Mouse (Mus musculus): ENCODE results near the gene Calcoco1. TPM values are rescaled to one million over a fixed set of nuclear protein-coding genes. Genes with fewer than 3 reads are reported as not detected.
A peak's percentile ranks its signal among the peaks of the same experiment; 100 is the strongest.

Calcoco1 gene
- polyA plus RNA-seq, 1 experiment from 2014 or later: 99.4 TPM

GRCm38 (mm10) chr15:102722500-102722931, 538 bp upstream of the Calcoco1 start:
- TF ChIP-seq CTCF (IDR thresholded peaks at IDR 0.05): no peak; the same call in 1 of the 2 replicates
- peak; percentile 71 for TF ChIP-seq EP300 (IDR thresholded peaks at IDR 0.05)
- Histone ChIP-seq H3K27ac (ENCODE audit: low read length) (peak overlapping the region; percentile 78), H3K4me2 (replicated peaks; ENCODE audit: low read depth, low read length) (peak overlapping the region; percentile 40), H3K4me3 (ENCODE audit: low read depth, low read length) (peak overlapping the region; percentile 77; the same call in 1 of the 2 replicates), H3K9me3 (ENCODE audit: low read length) (no peaks in the 10 kb centered on the region), H3K9ac (replicated peaks; ENCODE audit: low read depth) (no peak overlapping the region), H3K36me3 (ENCODE audit: insufficient read depth, low read length) (peaks cover 3% of the 10 kb centered on the region), H3K4me1 (ENCODE audit: insufficient read depth, low read depth, low read length) (no peaks in the 10 kb centered on the region), H3K27me3 (replicated peaks; ENCODE audit: insufficient read depth, low read length) (no peaks in the 10 kb centered on the region)
- ATAC-seq (peak; percentile 64), DNase-seq (ENCODE audit: low spot score) (peak; percentile 76)
- 31% methylated on average over 4 of the region's 4 CpGs for WGBS

DNA sequence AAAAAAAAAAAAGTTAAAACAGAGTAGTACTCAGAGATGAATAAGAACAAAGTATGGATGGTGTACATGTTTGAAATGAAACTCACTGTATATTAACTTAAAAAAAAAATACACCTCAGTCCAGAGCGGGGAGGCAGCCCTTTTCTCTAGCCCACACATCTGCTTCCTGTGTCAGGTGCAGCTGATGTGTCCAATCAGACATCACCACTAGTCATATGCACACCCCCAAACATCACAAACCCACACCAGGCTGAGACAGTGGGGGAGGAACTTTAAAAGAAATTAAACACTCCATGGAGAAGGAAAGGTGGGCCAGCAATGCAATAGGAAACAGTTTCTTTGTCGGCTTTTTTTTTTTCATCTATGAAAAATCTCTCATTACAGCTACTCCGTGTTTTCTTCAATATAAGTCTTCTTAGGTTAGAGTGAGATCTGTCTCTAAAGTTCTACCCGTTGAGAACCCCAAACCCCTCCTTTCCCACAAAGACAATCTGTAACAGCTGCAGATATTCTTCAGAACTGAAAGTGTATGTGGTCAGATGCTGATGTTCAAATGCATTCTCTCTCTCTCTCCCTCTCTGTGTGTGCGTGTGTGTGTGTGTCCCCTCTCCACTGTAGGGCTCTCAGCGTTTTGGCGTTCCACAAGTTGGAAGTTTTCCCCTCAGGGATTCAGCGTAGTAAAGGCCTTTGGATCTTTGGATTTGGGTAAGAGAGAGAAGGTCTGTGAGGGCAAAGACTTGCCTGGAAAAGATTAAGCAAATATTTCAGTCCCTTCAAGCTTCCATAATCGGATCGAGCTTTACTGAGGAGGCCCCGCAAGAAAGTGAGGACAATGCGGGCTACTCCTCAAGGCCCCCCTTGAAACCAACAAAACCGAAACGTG, 721 bp downstream of the Calcoco1 start:
- peak overlapping the region; percentile 69 for H3K4me2 ChIP-seq (replicated peaks; ENCODE audit: low read depth, low read length)
- DNase-seq (ENCODE audit: low spot score) (peak; percentile 21), ATAC-seq (peak; percentile 1; the same call in 1 of the 2 replicates)
- H3K27me3 ChIP-seq (replicated peaks; ENCODE audit: insufficient read depth, low read length): no peaks in the 10 kb centered on the region
- WGBS: 11% methylated on average over 14 of the region's 14 CpGs
- peak overlapping the region; percentile 77 for H3K27ac ChIP-seq (ENCODE audit: low read length)
- peak overlapping the region; percentile 76 for H3K9ac ChIP-seq (replicated peaks; ENCODE audit: low read depth)
- peaks cover 14% of the 10 kb centered on the region for H3K36me3 ChIP-seq (ENCODE audit: insufficient read depth, low read length)
- peak overlapping the region; percentile 77 for H3K4me3 ChIP-seq (ENCODE audit: low read depth, low read length)
- H3K4me1 ChIP-seq (ENCODE audit: insufficient read depth, low read depth, low read length): no peaks in the 10 kb centered on the region
- TF ChIP-seq EP300 (IDR thresholded peaks at IDR 0.05) (no peak), CTCF (IDR thresholded peaks at IDR 0.05) (no peak)
- no peaks in the 10 kb centered on the region for H3K9me3 ChIP-seq (ENCODE audit: low read length)

GRCm38 (mm10) chr15:102716132-102716531, 5.8 kb downstream of the Calcoco1 start:
- Histone ChIP-seq H3K27me3 (replicated peaks; ENCODE audit: insufficient read depth, low read length) (no peaks in the 10 kb centered on the region), H3K4me1 (ENCODE audit: insufficient read depth, low read depth, low read length) (no peaks in the 10 kb centered on the region), H3K4me3 (ENCODE audit: low read depth, low read length) (no peak overlapping the region), H3K9ac (replicated peaks; ENCODE audit: low read depth) (no peak overlapping the region), H3K36me3 (ENCODE audit: insufficient read depth, low read length) (peaks cover 42% of the 10 kb centered on the region), H3K9me3 (ENCODE audit: low read length) (no peaks in the 10 kb centered on the region), H3K27ac (ENCODE audit: low read length) (no peak overlapping the region), H3K4me2 (replicated peaks; ENCODE audit: low read depth, low read length) (no peak overlapping the region)
- ATAC-seq (peak; percentile 39; the same call in 1 of the 2 replicates), DNase-seq (ENCODE audit: low spot score) (no peak)
- no peak for TF ChIP-seq EP300 (IDR thresholded peaks at IDR 0.05)
- 50% methylated on average over 12 of the region's 12 CpGs for WGBS

DNA sequence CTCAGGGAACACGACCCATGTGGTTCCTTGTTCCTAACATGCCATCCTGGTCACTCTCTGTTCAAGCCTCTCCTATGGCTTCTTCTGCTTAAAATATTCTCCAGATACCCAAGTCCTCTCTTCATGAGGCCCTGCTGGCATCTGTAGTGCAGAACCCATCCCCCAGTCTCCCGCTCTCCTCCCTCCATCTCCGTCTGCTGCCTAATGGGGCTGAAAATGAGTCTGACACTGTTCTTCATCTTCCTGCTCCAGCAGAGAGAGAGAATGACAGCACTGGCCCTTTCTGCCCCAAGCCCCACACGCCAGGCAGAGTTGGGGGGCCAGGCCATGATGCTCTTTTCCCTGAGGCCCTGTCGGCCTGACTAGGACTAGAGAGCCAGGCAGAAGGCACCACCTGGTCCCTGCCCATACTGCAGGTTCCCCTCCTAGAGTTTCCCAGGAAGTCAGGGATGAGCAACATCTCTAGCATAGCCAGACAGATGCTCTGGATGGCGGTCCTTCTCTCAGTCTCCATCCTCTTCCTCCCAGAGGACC, 14.2 kb downstream of the Calcoco1 start:
- TF ChIP-seq EP300 (IDR thresholded peaks at IDR 0.05) (no peak), CTCF (IDR thresholded peaks at IDR 0.05) (no peak)
- H3K4me2 ChIP-seq (replicated peaks; ENCODE audit: low read depth, low read length): no peak overlapping the region
- no peaks in the 10 kb centered on the region for H3K27me3 ChIP-seq (replicated peaks; ENCODE audit: insufficient read depth, low read length)
- WGBS: 84% methylated on average over 6 of the region's 6 CpGs
- no peak for DNase-seq (ENCODE audit: low spot score)
- no peak overlapping the region for H3K27ac ChIP-seq (ENCODE audit: low read length)
- H3K4me1 ChIP-seq (ENCODE audit: insufficient read depth, low read depth, low read length): no peaks in the 10 kb centered on the region
- H3K4me3 ChIP-seq (ENCODE audit: low read depth, low read length): no peak overlapping the region
- no peak overlapping the region for H3K9ac ChIP-seq (replicated peaks; ENCODE audit: low read depth)
- ATAC-seq: no peak
- peaks cover 42% of the 10 kb centered on the region for H3K36me3 ChIP-seq (ENCODE audit: insufficient read depth, low read length)
- no peaks in the 10 kb centered on the region for H3K9me3 ChIP-seq (ENCODE audit: low read length)

- WGBS: 77% methylated on average over 7 of the region's 7 CpGs
- no peak for ATAC-seq
- no peak overlapping the region for H3K9ac ChIP-seq (replicated peaks; ENCODE audit: low read depth)
Measured at GRCm38 (mm10) chr15:102705923-102706503, 16.0 kb downstream of the Calcoco1 start.

DNA sequence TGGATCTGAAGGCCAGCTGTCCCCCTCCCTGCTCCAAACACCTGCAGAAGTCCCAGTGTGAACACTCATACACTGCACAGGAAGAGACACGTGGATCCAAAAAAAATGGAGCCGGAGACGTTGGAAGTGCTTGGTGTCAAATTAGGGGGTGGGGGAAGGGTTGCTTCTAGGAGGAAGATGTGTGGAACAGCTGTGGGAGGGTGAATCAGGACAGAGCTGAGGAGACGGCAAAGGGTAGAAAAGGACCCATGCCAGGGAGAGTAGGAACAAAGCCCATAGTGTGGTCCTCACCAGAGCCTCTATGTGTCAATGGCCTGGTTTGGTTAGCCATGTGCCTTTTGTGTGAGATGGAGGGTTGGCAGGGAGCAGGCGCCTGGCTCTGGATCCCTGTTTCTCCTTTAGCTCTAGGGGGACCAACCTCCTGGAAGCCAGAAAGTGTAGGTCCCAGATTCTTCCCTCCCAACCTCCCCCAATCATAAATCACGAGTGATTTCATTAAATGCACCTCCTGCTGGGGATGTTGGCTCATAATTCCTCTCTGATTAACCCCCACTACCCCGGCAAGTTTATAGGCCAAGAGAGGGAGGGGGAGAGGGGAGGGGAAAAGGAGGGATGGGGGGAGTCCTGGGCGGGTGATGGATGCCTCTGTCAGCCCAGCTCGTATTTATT, 16.6 kb downstream of the Calcoco1 start:
- WGBS: 40% methylated on average over 9 of the region's 9 CpGs
- DNase-seq (ENCODE audit: low spot score): no peak

More at GRCm38 (mm10) chr15:102705923-102706503, 16.0 kb downstream of the Calcoco1 start:
- Histone ChIP-seq H3K27me3 (replicated peaks; ENCODE audit: insufficient read depth, low read length) (no peaks in the 10 kb centered on the region), H3K4me3 (ENCODE audit: low read depth, low read length) (no peak overlapping the region), H3K9me3 (ENCODE audit: low read length) (no peaks in the 10 kb centered on the region), H3K36me3 (ENCODE audit: insufficient read depth, low read length) (peaks cover 26% of the 10 kb centered on the region), H3K27ac (ENCODE audit: low read length) (no peak overlapping the region), H3K4me1 (ENCODE audit: insufficient read depth, low read depth, low read length) (no peaks in the 10 kb centered on the region), H3K4me2 (replicated peaks; ENCODE audit: low read depth, low read length) (no peak overlapping the region)
- DNase-seq (ENCODE audit: low spot score): no peak
- TF ChIP-seq EP300 (IDR thresholded peaks at IDR 0.05) (no peak), CTCF (IDR thresholded peaks at IDR 0.05) (no peak)

More for the DNA sequence above, 16.6 kb downstream of the Calcoco1 start:
- Histone ChIP-seq H3K36me3 (ENCODE audit: insufficient read depth, low read length) (peaks cover 23% of the 10 kb centered on the region), H3K4me2 (replicated peaks; ENCODE audit: low read depth, low read length) (no peak overlapping the region), H3K9ac (replicated peaks; ENCODE audit: low read depth) (no peak overlapping the region), H3K4me1 (ENCODE audit: insufficient read depth, low read depth, low read length) (no peaks in the 10 kb centered on the region), H3K9me3 (ENCODE audit: low read length) (no peaks in the 10 kb centered on the region), H3K4me3 (ENCODE audit: low read depth, low read length) (no peak overlapping the region), H3K27me3 (replicated peaks; ENCODE audit: insufficient read depth, low read length) (no peaks in the 10 kb centered on the region), H3K27ac (ENCODE audit: low read length) (no peak overlapping the region)
- no peak for TF ChIP-seq CTCF (IDR thresholded peaks at IDR 0.05)
- TF ChIP-seq EP300 (IDR thresholded peaks at IDR 0.05): no peak
- ATAC-seq: no peak

Measured in lung, postnatal 0 days (tissue).